Mouse (Mus musculus) embryo, embryonic 9.5 days (tissue): ENCODE data around the gene Chil5.
"Not testable (repeated sequence)": the region's sequence is repeated elsewhere in the genome, so short reads cannot be mapped to it uniquely, and the experiment has no call there.

Experiments
- DNase-seq: peaks from one replicate; pipeline ENCODE4 v3.0.0-alpha.2; 2017; ENCODE audit errors: extremely low spot score

Gene Chil5

DNA sequence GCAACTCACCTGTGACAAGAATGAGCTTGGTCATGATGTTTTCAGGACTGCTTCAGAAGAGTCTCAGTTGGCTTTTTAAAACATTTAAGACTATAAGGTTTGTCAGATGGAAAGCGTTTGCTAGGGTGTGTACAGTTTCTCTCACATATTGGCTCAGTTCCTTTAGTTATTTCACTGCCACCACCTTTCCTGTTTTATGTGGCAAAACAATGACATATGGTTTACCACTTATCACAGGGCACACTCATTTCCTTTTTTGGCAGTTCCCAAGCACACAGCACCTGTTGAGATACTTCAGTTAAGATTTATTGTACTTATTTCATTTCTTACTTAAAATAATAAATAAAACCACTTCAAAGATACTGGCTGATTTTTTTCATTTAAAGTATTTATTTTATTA, at the start of gene Chil5:
Gene Chil5, minus strand, starts transcription at position 34 of the 400 bp plus-strand sequence.
- DNase-seq, result no peak

- DNase-seq, result no peak
Observed at GRCm38 (mm10) chr3:106074824-106075223, 42.2 kb upstream of the Chil5 start.

- no peak for DNase-seq
Observed at GRCm38 (mm10) chr3:106070994-106071393, 38.4 kb upstream of the Chil5 start.

DNA sequence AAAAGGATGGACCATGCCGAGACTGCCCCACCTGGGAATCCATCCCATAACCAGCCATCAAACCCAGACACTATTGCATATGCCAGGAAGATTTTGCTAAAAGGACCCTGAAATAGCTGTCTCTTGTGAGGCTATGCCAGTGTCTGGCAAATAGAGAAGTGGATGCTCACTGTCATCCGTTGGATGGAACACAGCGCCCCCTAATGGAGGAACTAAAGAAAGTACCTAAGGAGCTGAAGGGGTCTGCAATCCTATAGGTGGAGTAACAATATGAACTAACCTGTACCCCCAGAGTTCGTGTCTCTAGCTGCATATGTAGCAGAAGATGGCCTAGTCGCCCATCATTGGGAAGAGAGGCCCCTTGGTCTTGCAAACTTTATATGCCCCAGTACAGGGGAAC, 35.1 kb upstream of the Chil5 start:
- DNase-seq, result not testable (repeated sequence)

GRCm38 (mm10) chr3:106057966-106058365, 25.4 kb upstream of the Chil5 start:
- no peak for DNase-seq

- no peak for DNase-seq
Observed at GRCm38 (mm10) chr3:106051896-106052295, 19.3 kb upstream of the Chil5 start.

- DNase-seq, result no peak
Observed at GRCm38 (mm10) chr3:106040306-106040705, 7.7 kb upstream of the Chil5 start.

GRCm38 (mm10) chr3:106024135-106024534, 8.5 kb downstream of the Chil5 start:
- DNase-seq, result no peak

GRCm38 (mm10) chr3:106021840-106022239, 10.8 kb downstream of the Chil5 start:
- DNase-seq, result no peak

- no peak for DNase-seq
Observed at GRCm38 (mm10) chr3:106014546-106014945, 18.1 kb downstream of the Chil5 start, which contains the start of gene Pifo. TSS of gene Pifo (minus strand) at chr3:106014646.

GRCm38 (mm10) chr3:106003360-106003759, 29.3 kb downstream of the Chil5 start:
- DNase-seq, result not testable (repeated sequence)

DNA sequence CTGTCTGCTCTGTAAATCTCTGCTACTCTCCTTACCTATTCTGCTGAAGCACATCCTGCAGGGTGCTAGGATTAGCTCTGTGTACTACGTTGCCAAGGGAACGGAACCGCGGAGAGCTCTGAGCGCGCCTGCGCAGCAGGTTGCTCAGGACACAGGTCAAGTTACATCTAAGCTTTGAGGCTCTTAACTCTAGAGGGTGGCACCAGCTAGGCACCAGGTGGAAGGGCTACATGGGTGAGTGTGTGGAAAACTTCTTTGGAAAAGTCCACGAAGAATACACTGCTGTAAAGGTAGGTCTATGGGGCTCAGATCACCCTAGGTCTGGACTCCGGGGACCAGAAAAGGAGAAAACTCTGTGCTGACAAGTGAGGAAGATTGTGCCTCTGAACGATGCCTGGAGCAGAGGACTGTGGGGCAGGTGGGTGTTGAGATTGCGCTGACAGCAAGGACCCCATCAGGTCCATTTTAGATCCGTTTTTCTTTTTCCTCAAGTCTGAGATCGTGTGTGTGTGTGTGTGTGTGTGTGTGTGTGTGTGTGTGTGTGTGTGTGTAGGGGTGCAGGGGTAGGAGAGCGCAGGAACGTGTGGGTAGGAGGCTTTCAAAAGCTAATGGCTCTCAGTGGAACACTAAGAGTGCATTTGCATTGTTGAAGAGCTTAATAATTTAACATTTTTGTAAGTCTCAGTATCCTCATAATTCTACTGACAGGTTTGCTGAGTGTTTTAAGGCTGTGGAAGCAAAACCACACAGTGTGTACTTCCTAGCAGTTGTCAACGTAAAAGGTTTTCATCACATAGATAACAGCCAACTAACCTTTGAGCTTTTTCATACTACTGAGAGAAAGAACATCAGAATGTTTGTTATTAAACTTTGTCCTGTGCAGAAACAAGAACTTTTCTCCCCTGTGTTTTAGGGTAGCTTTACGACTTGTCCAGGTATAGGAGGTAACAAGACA, 30.9 kb downstream of the Chil5 start:
- DNase-seq, result peak; percentile 52

DNA sequence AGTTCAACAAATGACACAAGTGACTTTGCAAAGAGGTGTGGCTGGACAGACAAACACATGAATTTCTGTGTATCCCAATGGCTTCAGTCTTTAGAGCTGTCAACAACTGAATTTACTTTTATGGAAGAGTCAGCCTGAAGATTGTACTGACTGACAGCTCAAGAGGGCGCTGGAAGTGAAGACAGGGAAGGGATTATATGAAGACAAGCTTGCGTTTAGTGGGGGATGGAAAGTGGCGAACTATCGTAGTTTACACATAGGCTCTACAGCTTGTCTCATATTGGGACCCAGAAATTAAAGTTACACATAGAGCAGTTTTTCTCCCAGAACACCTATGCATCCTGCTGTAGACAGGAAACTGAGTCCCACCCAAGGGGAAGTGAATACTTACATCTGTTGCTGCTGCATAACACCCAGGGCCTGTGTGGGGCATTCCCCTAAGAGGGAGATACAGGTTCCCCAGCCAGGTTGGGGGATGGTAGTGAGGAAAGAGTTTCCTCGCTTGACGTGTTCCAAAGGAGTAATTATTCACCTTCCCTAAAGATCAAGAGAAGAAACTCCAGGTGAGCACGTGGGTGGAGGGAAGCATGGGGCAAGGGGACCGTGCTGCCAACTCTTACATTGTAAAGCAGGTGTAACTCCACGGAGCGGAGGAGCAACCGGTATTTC, 31.8 kb downstream of the Chil5 start:
- no peak for DNase-seq

DNA sequence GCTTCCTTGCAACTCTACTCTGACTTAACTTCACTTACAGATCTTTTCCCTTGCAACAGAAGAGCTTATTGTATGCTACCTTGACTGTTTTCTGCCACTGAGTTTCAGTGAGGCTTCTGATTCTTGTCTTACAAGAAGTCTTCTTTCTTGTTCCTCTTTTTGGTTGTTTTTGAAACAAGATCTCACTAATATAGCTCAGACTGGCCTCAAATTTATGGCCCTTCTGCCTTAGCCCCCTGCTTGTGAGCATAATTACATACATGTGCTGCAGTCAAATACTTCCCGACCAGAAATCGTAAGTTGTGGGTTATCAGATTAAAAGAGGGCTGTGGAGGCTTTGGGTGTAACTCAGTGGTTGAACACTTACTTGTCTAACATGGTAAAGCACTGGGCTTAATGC, 37.9 kb downstream of the Chil5 start:
- DNase-seq, result no peak

GRCm38 (mm10) chr3:105991653-105992283, 40.8 kb downstream of the Chil5 start:
- DNase-seq, result peak; percentile 41

- DNase-seq, result not testable (repeated sequence)
Observed at GRCm38 (mm10) chr3:105989611-105990010, 43.0 kb downstream of the Chil5 start.

DNA sequence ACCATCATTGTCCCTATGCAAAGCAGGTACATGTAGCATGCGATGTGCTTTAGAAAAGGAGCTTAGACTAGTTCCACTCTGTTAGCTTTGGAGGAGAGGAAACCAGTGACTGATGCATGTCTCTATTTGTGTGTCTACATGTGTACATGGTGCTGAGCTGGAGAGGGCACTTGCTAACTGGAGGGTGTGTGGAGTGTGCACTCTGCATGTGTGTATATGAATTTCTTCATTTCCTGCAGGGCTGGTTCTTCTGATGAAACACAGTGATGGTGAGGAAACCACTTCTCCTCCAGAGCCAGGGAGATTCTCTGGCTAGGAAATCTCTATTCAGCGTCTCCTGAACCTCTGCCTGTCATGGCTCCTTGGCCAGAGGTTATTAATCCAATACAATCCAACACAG, 58.4 kb downstream of the Chil5 start:
- DNase-seq, result no peak

DNA sequence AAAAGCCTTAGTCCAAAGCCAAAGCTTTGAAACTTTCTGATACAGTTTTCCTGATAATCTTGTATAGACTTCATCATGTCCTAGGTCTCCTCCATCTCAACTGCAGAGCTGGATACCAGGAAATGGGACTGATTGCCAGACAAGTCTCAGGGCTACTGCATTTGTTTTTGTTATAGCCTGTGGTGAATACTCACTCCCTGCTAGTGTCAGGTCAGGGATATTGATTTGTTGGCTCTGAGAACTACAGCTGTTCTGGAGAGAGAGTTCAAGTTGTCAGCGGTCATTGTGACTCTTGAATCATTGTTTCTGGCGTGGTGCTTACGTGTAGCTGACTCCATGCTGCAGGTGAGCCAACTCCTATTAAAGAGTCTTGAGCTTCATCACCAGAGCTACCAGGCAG, 59.2 kb downstream of the Chil5 start, which contains the start of gene Ovgp1:
Gene Ovgp1, plus strand, starts transcription at position 301 of the 400 bp plus-strand sequence.
- DNase-seq, result no peak

- no peak for DNase-seq
Observed at GRCm38 (mm10) chr3:105971831-105972446, 60.7 kb downstream of the Chil5 start.
